Mouse (Mus musculus) testis, adult 2 months (tissue): Measurements from ENCODE around the gene Akt3.

Experiments
- CTCF ChIP-seq: fragments of 200-500 bp; IDR thresholded peaks from 2 replicates; pipeline ENCODE4 v1.5.1; 2012; ENCODE audit warnings: low read depth, mild to moderate bottlenecking, inconsistent platforms, low read length, moderate library complexity; ENCODE audit not compliant: control insufficient read depth, insufficient read depth, insufficient replicate concordance
- POLR2A ChIP-seq: fragments of 200-500 bp; IDR thresholded peaks from 2 replicates; pipeline ENCODE4 v1.6.1; 2012; ENCODE audit warnings: low read depth, mild to moderate bottlenecking, inconsistent platforms, low read length, moderate library complexity; ENCODE audit not compliant: control insufficient read depth

- TF ChIP-seq CTCF = no peak
- TF ChIP-seq POLR2A = no peak
Observed at GRCm38 (mm10) chr1:177014921-177015439, 243.0 kb downstream of the Akt3 start.
